Mouse (Mus musculus): ENCODE measurements around the gene Pofut2.
A peak's percentile ranks its signal among the peaks of the same experiment; 100 is the strongest.

Gene Pofut2

DNA sequence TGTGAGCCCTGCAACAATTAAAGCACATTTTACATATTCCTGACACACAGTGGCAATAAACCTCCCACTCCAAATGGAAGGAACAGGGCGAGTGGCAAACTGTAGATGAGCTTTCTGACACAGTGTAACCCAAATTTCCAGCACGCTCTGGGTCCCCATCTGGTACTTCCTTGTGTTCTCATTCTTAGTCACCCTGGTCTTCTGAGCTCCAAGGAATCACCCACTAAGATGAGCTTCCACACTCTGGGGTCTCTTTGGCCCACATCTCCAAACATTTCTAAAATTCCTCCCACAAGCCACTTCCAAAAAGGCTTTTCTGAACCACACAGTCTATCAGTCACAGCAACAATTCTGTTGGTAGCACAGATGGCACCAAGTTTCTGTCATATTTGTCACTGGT lies 56.7 kb downstream of the Pofut2 start:
- peak; percentile 72 to 83 for DNase-seq (ENCODE audit: low spot score in 2 of 2)

Measured in frontal cortex, postnatal 36 days (tissue).